Mouse (Mus musculus) layer of hippocampus, postnatal 14 days (tissue): ENCODE data around the gene Nhlrc1. TPM values are rescaled to one million over a fixed set of nuclear protein-coding genes. Genes with fewer than 3 reads are reported as not detected.

Experiments
- total RNA-seq, 2 experiments: library from RNA; stranded (reverse); gene quantifications; 2 replicates each; pipeline ENCODE4 v1.2.3; 2021

Nhlrc1 gene
- total RNA-seq, 2 experiments from 2014 or later, result 15.8 to 16.7 TPM

Other genes with a start within 250 kb of the Nhlrc1 start
- gene Kif13a, start 85.0 kb downstream of the Nhlrc1 start, total RNA-seq, result 10 to 100 TPM; 23.0 to 25.8 TPM
- 10 to 100 TPM in 1 of 2 experiments, 1 to 10 TPM in 1; 8.7 to 11.7 TPM for gene Kdm1b, start 28.6 kb upstream of the Nhlrc1 start, total RNA-seq
- gene Tpmt, start 29.9 kb upstream of the Nhlrc1 start, total RNA-seq, result 10 to 100 TPM in 1 of 2 experiments, 1 to 10 TPM in 1; 8.4 to 12.4 TPM
- gene Dek, start 91.4 kb upstream of the Nhlrc1 start, total RNA-seq, result 10 to 100 TPM; 44.3 to 48.5 TPM
- 10 to 100 TPM; 10.5 to 12.7 TPM for gene Rnf144b, start 107.8 kb upstream of the Nhlrc1 start, total RNA-seq